Mouse (Mus musculus) hindbrain, postnatal 0 days (tissue): ENCODE data around the gene Zfp219. TPM values are rescaled to one million over a fixed set of nuclear protein-coding genes. Genes with fewer than 3 reads are reported as not detected.

ENCODE experiments used
- ATAC-seq: fragments of 200-750 bp; cut with Nextera tagmentation; 2 replicates; pipeline ENCODE4 v1.8.0; 2017; ENCODE audit warnings: mild to moderate bottlenecking, moderate TSS enrichment, moderate library complexity
- DNase-seq: peaks from one replicate; pipeline ENCODE4 v3.0.0-alpha.2; 2015; ENCODE audit warnings: low spot score
- H3K27ac ChIP-seq: fragments of 300-500 bp; sonication (generic); 2 replicates; pipeline ENCODE4 v1.5.1; 2014; ENCODE audit warnings: mild to moderate bottlenecking
- H3K27me3 ChIP-seq: fragments of 300-500 bp; sonication (generic); 2 replicates; pipeline ENCODE4 v1.6.1; 2014; ENCODE audit warnings: low read length, mixed read lengths; ENCODE audit not compliant: insufficient read depth
- H3K36me3 ChIP-seq: fragments of 300-500 bp; sonication (generic); 2 replicates; pipeline ENCODE4 v1.6.1; 2014; ENCODE audit warnings: low read length, mixed read lengths; ENCODE audit not compliant: insufficient read depth
- H3K4me1 ChIP-seq: fragments of 300-500 bp; sonication (generic); 2 replicates; pipeline ENCODE4 v1.6.1; 2014; ENCODE audit warnings: antibody characterized with exemption, low read length, mixed read lengths; ENCODE audit not compliant: insufficient read depth
- H3K4me2 ChIP-seq: fragments of 300-500 bp; sonication (generic); 2 replicates; pipeline ENCODE4 v1.6.1; 2014; ENCODE audit warnings: low read depth, mild to moderate bottlenecking, low read length, moderate library complexity, mixed read lengths
- H3K4me3 ChIP-seq: fragments of 300-500 bp; sonication (generic); 2 replicates; pipeline ENCODE4 v1.5.1; 2014; ENCODE audit warnings: low read length
- H3K9ac ChIP-seq: fragments of 300-500 bp; sonication (generic); replicated peaks from 2 replicates; pipeline ENCODE4 v1.6.1; 2014; ENCODE audit warnings: mild to moderate bottlenecking, low read length, moderate library complexity, mixed read lengths
- H3K9me3 ChIP-seq: fragments of 300-500 bp; sonication (generic); 2 replicates; pipeline ENCODE4 v1.6.1; 2016; ENCODE audit warnings: low read length, mixed read lengths
- CTCF ChIP-seq: IDR thresholded peaks from 2 replicates; pipeline ENCODE4 v1.5.1; 2016; ENCODE audit warnings: antibody characterized with exemption, control low read depth, low read depth
- whole genome bisulfite sequencing: fragments of 180-500 bp; shearing (Covaris S2); extraction: QIAGEN DNeasy Blood & Tissue Kit; methylation state at CpG from one replicate; pipeline ENCODE4 v1.1.7; 2014; 5-methylcytosine and 5-hydroxymethylcytosine counted together
- polyA plus RNA-seq: library from polyadenylated mRNA; unstranded; fragments of >200 nt; fragmentation: Nextera tagmentation; extraction: Ambion mirVana; gene quantifications from 2 replicates; pipeline ENCODE4 v1.2.1, GENCODE M21; 2015
- total RNA-seq: library from RNA; depleted of rRNA; stranded (reverse); fragments of >200 nt; gene quantifications from 2 replicates; pipeline ENCODE4 v1.2.3, GENCODE M21; 2014; rRNA removed

Gene Zfp219
- total and polyA plus RNA-seq, 2 experiments from 2014 or later = 25.8 to 91.7 TPM

- WGBS = 8% methylated on average over 10 of the region's 10 CpGs
- Histone ChIP-seq H3K4me1 (peaks cover 8% of the 10 kb centered on the region; the same call in 1 of the 2 replicates), H3K9me3 (no peaks in the 10 kb centered on the region), H3K27me3 (no peaks in the 10 kb centered on the region), H3K4me2 (peak overlapping the region; percentile 93), H3K36me3 (peaks cover 8% of the 10 kb centered on the region; the same call in 1 of the 2 replicates), H3K4me3 (peak overlapping the region; percentile 75), H3K9ac (peak overlapping the region; percentile 92), H3K27ac (peak overlapping the region; percentile 94)
- no peak for ATAC-seq
- no peak for DNase-seq
- TF ChIP-seq CTCF = no peak
These were observed 36.7 kb downstream of the Zfp219 start for GRCm38 (mm10) chr14:51983855-51984246.

- TF ChIP-seq CTCF = no peak
- Histone ChIP-seq H3K9ac (peak overlapping the region; percentile 92), H3K4me1 (peaks cover 8% of the 10 kb centered on the region; the same call in 1 of the 2 replicates), H3K4me3 (0 out of 2 replicates have a peak overlapping the region, but pooled peaks have one; percentile 75), H3K4me2 (peak overlapping the region; percentile 93; the same call in 1 of the 2 replicates), H3K27ac (0 out of 2 replicates have a peak overlapping the region, but pooled peaks have one; percentile 94), H3K9me3 (no peaks in the 10 kb centered on the region), H3K36me3 (peaks cover 8% of the 10 kb centered on the region; the same call in 1 of the 2 replicates), H3K27me3 (no peaks in the 10 kb centered on the region)
- 66% methylated on average over 4 of the region's 4 CpGs for WGBS
- DNase-seq (no peak), ATAC-seq (no peak)
These were observed 37.3 kb downstream of the Zfp219 start for GRCm38 (mm10) chr14:51983251-51983650.

- H3K36me3 ChIP-seq = no peaks in the 10 kb centered on the region
- ATAC-seq (no peak), DNase-seq (no peak)
- peaks cover 4% of the 10 kb centered on the region; the same call in 1 of the 2 replicates for H3K4me1 ChIP-seq
- H3K27me3 ChIP-seq = no peaks in the 10 kb centered on the region
- no peak for TF ChIP-seq CTCF
- H3K27ac ChIP-seq = no peak overlapping the region
- no peak overlapping the region for H3K4me3 ChIP-seq
- no peak overlapping the region for H3K4me2 ChIP-seq
- H3K9me3 ChIP-seq = no peaks in the 10 kb centered on the region
- 92% methylated on average over 3 of the region's 3 CpGs for WGBS
- H3K9ac ChIP-seq = no peak overlapping the region
These were observed 41.3 kb downstream of the Zfp219 start for GRCm38 (mm10) chr14:51979252-51979651.

- Histone ChIP-seq H3K4me3 (no peak overlapping the region), H3K9me3 (no peaks in the 10 kb centered on the region), H3K36me3 (no peaks in the 10 kb centered on the region), H3K9ac (no peak overlapping the region), H3K27ac (no peak overlapping the region), H3K4me2 (no peak overlapping the region), H3K27me3 (no peaks in the 10 kb centered on the region), H3K4me1 (no peaks in the 10 kb centered on the region)
- DNase-seq (no peak), ATAC-seq (no peak)
- no peak for TF ChIP-seq CTCF
- WGBS = 84% methylated on average over 3 of the region's 3 CpGs
These were observed 53.1 kb downstream of the Zfp219 start for GRCm38 (mm10) chr14:51967400-51967799.

GRCm38 (mm10) chr14:51960316-51960715 lies 60.2 kb downstream of the Zfp219 start:
- Histone ChIP-seq H3K9ac (no peak overlapping the region), H3K9me3 (no peaks in the 10 kb centered on the region), H3K36me3 (no peaks in the 10 kb centered on the region), H3K4me1 (no peaks in the 10 kb centered on the region), H3K27ac (no peak overlapping the region), H3K4me2 (no peak overlapping the region), H3K27me3 (no peaks in the 10 kb centered on the region), H3K4me3 (no peak overlapping the region)
- DNase-seq (no peak), ATAC-seq (no peak)
- TF ChIP-seq CTCF = no peak
- 90% methylated on average over 2 of the region's 2 CpGs for WGBS

Other genes starting within 250 kb of the Zfp219 start
- gene Ang4, start 247.1 kb downstream of the Zfp219 start, total RNA-seq = not detected in 2 replicates
- not detected in 2 replicates for gene Ang4, start 247.1 kb downstream of the Zfp219 start, polyA plus RNA-seq
- gene AY358078, start 220.7 kb downstream of the Zfp219 start, total RNA-seq = not detected in 2 replicates
- gene AY358078, start 220.7 kb downstream of the Zfp219 start, polyA plus RNA-seq = not detected in 2 replicates
- gene Ear6, start 167.0 kb downstream of the Zfp219 start, total RNA-seq = not detected in 2 replicates
- gene Ear6, start 167.0 kb downstream of the Zfp219 start, polyA plus RNA-seq = not detected in 2 replicates
- 33.1 and 41.9 TPM in 2 replicates for gene Mettl17, start 135.9 kb downstream of the Zfp219 start, total RNA-seq
- gene Mettl17, start 135.9 kb downstream of the Zfp219 start, polyA plus RNA-seq = 61.8 and 72.5 TPM in 2 replicates
- 0.89 and 2.4 TPM in 2 replicates for gene Slc39a2, start 127.8 kb downstream of the Zfp219 start, total RNA-seq
- gene Slc39a2, start 127.8 kb downstream of the Zfp219 start, polyA plus RNA-seq = 0.61 and 0.64 TPM in 2 replicates
- 514 and 732 TPM in 2 replicates for gene Ndrg2, start 106.6 kb downstream of the Zfp219 start, total RNA-seq
- gene Ndrg2, start 106.6 kb downstream of the Zfp219 start, polyA plus RNA-seq = 543 and 625 TPM in 2 replicates
- gene Tppp2, start 102.3 kb downstream of the Zfp219 start, total RNA-seq = not detected in 2 replicates
- not detected in 2 replicates for gene Tppp2, start 102.3 kb downstream of the Zfp219 start, polyA plus RNA-seq
- not detected in 2 replicates for gene Rnase13, start 98.0 kb downstream of the Zfp219 start, total RNA-seq
- gene Rnase13, start 98.0 kb downstream of the Zfp219 start, polyA plus RNA-seq = not detected in 2 replicates
- gene Arhgef40, start 36.0 kb downstream of the Zfp219 start, total RNA-seq = 113 and 124 TPM in 2 replicates
- 56.4 and 61.8 TPM in 2 replicates for gene Arhgef40, start 36.0 kb downstream of the Zfp219 start, polyA plus RNA-seq
- gene Tmem253, start 5.1 kb downstream of the Zfp219 start, total RNA-seq = not detected in 2 replicates
- 0.51 and 0.53 TPM in 2 replicates for gene Tmem253, start 5.1 kb downstream of the Zfp219 start, polyA plus RNA-seq
- gene Olfr221, start 21.7 kb upstream of the Zfp219 start, total RNA-seq = not detected in 2 replicates
- gene Olfr221, start 21.7 kb upstream of the Zfp219 start, polyA plus RNA-seq = not detected in 2 replicates
- 69.5 and 78.6 TPM in 2 replicates for gene Hnrnpc, start 83.3 kb upstream of the Zfp219 start, total RNA-seq
- 285 and 291 TPM in 2 replicates for gene Hnrnpc, start 83.3 kb upstream of the Zfp219 start, polyA plus RNA-seq
- 2.9 and 10.9 TPM in 2 replicates for gene Rpgrip1, start 90.0 kb upstream of the Zfp219 start, total RNA-seq
- 53.4 and 53.7 TPM in 2 replicates for gene Rpgrip1, start 90.0 kb upstream of the Zfp219 start, polyA plus RNA-seq
- gene Supt16, start 176.7 kb upstream of the Zfp219 start, total RNA-seq = 28.2 and 28.4 TPM in 2 replicates
- gene Supt16, start 176.7 kb upstream of the Zfp219 start, polyA plus RNA-seq = 43.5 and 43.8 TPM in 2 replicates
- gene Chd8, start 237.0 kb upstream of the Zfp219 start, total RNA-seq = 71.2 and 83.0 TPM in 2 replicates
- gene Chd8, start 237.0 kb upstream of the Zfp219 start, polyA plus RNA-seq = 32.6 and 32.9 TPM in 2 replicates